Mouse (Mus musculus): ENCODE results near the gene Dusp12.
A peak's percentile ranks its signal among the peaks of the same experiment; 100 is the strongest.

The Dusp12 gene

DNA sequence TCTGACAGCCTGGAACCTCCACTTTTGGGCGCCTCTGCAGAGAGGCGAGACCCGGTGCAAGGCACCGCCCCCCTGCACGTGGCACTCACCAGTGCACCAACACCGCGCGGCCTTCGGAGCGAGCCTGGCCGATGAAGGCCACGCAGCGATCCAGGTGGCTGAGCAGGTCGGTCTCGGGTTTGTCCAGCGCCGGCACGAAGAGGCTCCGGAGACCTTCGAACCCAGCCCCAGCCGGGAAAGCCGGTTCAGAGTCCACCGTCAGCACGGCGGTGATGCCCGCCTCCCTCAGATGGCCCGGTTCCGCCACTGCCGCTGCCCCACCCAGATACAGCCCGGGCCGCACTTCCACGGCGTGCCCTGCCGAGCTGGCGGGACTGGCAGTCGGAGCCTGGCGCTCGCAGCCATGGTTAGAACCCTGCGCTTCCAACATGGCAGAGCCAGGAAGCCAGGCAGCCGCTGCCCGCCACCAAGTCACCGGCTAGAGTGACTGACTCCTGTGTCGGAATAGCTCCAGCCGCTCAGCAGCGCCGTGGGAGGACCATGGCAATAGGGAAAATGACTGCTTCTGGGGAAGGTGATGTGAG, at the start of gene Dusp12, which contains the start of gene Gm26620:
Gene Dusp12, minus strand, starts transcription at position 563 of the 584 bp plus-strand sequence.
Gene Gm26620, plus strand, starts transcription at position 88 of the 584 bp plus-strand sequence.
- peak; percentile 64 to 73 for DNase-seq

DNA sequence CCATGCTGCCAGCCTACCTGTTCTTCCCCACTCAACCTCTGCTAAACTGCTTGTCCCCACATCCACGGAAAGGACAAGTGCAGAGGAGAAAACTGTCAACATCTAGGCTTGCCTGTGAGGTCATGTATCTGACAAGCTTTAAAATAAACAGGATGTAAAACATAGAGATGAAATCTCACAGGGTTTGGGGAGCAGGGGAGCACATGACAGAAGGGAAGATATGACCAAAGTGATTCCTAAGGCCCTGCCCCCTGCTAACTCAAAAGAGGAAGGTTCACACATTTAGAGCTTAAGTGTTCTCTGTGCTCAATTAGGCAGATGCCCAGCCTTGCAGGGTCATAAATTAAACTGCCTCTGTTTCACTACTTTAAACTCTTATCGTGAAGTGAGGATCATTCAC, 49.0 kb upstream of the Dusp12 start:
- no peak for DNase-seq

DNA sequence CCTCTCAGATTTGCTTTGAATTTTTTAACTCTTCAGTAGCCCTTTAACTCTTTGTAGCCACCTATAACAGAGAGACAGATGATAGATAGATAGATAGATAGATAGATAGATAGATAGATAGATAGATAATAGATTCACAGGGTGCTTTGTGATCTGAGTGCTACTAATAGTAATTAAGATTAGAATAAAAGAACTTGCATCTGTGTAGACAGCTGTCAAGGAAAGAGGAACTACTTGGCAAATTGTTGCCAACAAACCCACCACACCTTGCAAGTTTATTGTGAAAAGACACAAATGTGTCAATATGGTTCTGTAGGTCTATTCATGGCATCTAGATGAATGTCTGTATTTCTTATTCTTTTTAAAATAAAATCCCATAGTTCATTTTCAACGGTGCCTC, 48.6 kb upstream of the Dusp12 start:
- DNase-seq, result no peak

DNA sequence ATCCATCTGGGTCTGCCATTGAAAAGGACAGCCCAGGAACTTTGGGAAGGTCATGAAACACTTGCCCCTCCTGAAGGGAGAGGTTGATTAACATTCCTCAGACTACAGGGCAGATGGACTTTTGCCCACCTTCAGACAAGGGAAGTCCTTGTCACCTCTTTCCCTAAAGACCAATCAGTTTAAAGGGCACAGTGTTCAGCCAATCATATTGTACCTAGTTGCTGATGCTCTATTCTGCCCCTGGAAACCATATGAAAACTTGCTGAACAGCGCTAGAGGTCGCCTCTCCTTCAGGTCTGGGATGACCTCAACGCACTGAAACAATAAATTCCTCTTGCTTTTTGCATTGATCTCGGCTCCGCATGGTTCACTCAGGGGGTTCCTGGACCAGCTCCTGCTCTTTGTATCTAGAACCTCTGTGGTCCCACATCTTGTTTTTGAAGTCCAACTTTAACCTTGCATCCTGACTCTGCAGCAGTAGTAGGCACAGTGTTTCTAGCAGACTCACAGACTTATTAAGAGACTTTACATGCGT, 48.1 kb upstream of the Dusp12 start:
- DNase-seq, result no peak

DNA sequence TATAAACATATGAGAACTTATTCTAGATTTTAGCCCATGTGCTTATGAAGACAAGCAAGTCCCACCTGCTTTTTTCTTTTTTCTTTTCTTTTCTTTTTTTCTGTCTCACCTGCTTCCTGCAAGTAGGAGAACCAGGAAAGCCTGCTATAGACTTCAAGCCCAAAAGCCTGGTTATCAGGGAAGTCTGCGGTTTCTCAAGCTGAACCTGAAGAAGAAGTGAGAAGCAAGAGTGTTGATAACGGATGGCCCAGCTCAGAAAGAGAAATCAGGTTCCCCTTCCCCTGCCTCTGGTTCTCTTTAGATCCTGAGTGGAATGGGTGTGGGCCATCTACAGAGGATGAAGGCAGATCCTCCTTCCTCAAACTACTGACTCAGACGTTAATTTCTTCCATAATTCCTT, 46.7 kb upstream of the Dusp12 start:
- DNase-seq, result no peak

DNA sequence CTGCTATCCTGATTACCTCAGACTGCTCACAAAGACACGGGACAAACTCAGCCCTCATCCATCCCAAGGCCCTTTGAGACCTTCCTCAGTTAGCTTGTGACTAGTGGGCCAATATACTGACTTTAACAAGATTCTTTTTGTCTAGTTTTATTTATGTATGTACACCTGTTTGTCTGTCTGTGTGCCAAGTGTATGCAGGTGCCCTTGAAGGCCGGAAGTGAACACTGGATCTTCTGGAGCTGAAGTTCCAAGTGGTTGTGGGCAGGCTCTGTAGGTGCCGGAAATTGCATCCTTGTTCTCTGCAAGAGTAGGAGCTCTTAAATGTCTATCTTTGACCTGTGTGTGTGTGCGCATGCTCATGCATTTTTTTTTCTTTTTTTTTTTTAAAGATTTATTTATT, 43.9 kb upstream of the Dusp12 start:
- no peak for DNase-seq

DNA sequence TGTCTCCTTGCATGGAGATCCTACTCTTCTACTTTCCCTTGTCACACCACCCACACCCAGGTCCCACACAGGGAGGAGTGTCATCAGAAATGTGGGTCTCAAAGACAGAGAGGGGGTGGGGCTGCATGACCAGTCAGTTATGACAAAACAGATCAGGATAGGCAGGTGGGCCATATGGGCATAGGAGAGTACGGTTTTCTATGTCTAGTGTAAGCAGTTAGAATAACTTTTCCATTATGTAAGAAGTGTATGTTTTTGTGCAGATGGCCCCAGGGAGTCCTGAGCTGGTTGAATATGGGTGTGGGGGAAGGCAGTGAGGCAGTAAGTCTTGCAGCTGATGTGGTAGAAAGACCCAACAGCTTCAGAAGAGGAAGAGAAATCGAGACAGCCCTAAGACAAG, 43.1 kb upstream of the Dusp12 start:
- DNase-seq, result peak; percentile 58 to 67

DNA sequence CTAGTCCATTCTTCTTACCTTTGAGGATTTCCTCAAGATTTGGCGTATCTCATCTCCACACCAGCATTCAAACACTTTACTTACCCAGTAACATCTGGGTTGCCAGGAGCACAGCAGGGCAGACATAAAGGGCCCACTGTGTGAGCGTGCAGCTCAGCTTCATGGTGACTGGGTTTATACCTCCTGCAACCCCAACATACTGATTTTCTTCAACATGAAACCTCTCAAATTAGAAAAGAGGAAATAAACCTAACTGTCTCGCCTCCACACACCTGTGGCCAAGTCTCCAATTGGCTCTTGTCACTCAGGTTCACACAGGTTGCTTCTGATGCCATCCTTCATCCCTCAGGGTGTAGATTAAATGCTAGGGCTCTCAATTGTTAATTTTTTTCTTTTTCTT, 42.0 kb upstream of the Dusp12 start, which contains the start of gene Fcrla:
Gene Fcrla, minus strand, starts transcription at position 206 of the 400 bp plus-strand sequence.
- peak in 1 of 2 experiments; percentile 34 for DNase-seq

DNA sequence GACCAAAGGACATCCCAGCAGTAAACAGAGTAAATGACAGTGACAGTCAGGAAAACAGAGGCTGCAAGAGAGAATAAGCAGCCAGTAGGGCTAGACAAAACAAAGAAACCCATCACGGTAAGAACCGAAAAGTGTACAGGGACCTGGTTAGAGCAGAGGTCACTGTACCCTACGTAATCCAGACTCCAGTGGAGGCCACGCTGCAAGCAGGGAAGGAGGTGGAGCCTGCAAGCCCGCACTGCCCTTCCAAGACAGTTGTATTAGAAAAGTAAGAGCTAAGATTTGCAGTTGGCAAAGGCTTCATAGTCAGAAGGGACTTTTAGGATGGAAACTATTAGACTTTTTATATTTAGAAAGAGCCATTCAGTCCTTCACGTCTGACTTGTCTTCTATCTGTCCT, 41.6 kb upstream of the Dusp12 start:
- no peak for DNase-seq

DNA sequence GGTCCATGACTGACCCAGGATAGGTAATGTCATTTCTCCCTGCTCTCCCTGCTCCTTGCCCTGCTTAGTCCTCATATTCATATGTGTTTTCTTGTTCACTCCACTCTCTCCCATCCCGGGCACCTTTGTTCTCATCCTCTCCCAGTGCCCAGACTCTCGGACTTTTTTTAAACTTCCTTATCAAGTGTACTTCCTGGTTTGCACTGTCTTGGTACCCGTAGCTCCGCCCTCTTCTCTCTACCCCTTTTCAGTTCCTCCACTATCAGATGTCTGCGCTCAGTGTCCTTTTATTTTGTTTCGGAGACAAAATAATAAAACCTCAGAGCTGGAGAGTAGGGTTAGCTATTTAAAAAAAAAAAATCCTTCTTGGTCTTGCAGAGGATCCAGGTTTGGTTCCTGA, 39.1 kb upstream of the Dusp12 start:
- DNase-seq, result peak; percentile 36 to 54

DNA sequence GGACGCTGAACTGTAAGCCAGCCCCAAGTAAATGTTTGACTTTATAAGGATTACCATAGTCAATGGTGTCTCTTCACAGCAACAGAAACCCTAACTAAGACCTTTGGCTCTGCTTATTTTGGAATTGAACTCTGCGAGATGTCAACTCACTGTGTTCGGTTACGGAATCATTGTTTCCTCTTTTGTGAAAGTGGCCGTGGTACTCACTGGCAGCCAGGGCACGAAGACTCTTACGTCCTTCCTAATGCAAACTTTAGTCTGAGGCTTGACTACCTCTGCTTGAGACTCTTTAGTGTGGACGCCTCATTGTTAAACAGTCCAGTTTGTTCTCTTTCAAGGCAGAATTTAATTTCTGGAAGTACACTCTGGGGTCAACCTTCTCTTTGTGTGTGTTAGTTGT, 34.0 kb upstream of the Dusp12 start:
- DNase-seq, result no peak

DNA sequence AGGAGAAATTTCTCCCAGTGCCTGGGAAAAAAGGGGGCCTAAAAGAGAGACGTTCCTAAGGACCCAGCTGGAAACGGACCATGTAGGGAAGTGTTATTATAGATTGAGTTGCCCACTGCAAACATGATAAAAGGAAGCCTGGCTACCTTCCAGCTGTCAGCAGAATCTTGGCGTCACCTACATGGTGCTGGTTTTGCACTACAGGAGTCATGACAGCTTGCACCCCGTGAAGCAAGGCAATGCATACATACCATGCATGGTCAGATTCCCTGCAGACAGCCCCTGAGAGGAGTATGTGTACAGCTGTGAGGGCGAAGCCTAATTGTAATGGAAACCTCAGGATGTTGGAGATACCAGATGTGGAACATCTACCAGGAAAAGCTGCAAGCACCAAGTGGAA, 30.3 kb upstream of the Dusp12 start:
- DNase-seq, result no peak

DNA sequence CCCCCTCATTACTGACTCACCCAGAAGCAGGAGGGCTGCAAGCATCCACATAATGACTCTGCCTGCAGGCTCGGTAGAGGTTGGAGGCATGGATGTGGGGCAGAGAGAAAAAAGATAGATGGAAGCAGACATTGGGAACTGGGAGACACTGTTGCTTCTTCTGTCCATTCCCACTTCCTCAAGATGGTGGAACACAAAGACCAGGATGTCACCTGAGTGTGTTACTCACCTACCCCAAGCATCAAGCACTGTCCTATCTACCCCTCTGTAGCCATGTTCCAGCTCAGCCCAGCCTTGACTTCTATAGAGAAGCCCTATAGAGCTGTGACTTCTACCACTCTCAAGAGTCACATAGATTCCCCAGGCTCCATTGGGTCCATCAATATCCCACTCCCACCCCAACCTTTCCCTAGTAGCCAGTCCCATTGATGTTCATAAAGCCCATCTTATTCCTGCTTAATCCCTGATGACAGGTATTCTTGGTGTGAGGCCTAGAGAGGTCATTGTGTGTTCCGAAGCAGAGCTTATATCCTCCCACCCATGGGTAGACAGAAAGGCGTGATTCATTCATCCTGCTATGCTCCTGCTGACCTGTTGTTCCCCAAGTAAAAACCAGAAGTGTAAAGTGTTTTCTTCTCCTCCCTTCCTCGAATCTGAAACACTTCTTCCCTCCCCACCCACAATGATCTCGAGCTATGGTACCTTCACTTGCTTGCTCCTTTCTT, 27.7 kb upstream of the Dusp12 start, which contains the start of gene Fcrlb:
Gene Fcrlb, minus strand, starts transcription at position 51 of the 725 bp plus-strand sequence.
- no peak for DNase-seq

DNA sequence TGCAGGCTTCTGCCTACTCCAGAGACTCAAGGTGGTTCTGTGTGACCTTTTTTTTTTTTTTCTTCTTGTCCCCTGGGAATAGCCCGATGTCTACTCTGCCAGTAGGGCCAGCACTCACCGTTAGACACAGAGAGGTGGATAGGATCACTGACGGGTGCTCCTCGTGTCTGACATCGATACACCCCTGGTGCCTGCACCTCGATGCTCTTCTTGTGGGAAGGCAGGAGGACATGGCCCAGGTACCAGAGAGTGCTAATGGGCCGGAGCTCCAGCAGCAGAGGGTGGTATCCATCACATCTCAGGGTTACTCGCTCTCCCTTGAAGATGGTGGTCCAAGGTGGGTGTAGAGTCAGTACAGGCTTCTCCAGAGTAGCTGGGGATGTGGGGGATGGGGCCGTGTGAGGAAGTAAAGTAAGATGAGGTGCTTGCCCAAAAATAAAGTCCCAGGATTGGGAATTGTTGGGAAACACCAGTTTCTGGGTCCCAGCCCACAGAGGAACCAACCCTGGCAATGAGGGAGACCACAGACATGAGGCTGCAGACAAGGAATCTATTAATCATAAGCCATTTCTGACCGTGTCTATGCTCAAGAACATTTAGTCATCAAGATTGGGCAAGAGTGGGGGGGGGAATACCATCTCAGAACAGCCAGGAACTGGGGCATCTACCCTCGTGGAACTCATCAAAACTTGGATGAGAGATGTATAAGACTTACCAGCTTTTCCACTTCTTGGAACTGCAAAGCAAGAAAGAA, 26.7 kb upstream of the Dusp12 start:
- no peak for DNase-seq

DNA sequence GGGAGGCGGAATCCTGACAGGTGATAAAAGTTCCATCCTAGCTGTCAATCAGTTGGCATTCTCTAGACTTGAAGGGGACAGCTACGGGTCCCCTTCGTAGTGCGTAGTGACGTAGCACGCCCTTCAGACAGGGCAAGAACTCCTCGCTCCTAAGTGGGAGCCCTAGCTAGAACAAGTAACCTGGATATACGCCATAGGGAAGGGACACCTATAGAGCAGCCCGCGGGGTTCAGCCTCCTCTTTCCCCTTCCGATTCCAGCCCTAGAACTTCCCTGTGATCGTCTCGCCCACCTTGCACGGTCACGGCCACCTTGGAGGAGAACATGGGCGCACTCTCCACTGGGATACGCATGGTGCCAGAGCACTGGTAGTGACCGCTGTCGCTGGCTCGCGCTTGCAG, 23.0 kb upstream of the Dusp12 start:
- no peak for DNase-seq

DNA sequence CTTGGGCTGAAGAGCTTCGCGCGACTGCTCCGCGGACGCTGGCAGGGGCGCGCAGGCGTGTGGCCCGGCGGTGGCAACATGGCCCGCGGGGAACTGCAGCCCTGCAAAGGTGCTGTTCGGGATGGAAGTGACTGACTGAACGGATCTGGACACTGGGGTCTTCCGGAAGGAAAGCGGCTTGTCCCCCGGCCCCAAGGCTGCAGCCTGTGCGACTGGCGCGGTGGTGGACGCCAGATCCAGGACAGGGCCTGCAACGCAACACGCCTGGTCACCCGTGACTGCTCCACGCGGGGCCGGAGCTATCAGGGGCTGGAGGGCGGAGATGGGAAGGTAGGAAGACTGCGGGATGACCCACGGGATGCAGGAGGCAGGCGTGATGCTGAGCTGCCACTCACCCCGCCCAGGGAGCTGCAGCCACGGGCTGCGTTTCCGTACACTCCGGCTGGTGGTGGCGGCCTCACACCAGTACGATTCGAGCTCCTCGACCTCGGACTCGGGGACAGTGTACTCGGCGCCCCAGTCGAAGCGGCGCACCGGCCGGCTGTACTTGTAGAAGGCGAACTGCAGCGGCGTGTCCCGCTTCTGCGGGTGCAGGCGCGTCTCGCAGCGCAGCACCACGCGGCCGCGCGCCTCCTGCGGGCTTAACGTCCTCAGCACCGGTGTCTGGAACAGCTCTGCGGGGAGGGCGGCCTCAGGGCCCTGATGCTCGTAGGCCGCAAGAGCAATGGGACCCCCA, 22.3 kb upstream of the Dusp12 start:
- peak; percentile 27 to 50 for DNase-seq

DNA sequence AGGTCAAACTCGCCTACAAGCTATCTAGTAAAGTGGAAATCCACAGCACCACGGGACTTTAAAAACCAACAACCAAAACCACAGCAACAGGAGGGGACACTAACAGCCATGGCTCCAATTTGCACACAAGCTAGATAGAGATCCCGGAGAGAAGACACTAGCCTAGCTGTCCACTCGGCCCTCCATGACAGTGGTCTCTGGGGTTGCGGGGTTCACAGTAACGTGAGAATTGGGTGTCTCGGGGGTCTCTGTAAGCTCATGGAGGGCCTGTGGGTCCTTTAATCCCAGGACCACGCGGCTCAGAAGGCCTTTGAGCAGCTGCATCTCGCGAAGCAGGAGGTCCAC, 21.7 kb upstream of the Dusp12 start:
- no peak for DNase-seq

DNA sequence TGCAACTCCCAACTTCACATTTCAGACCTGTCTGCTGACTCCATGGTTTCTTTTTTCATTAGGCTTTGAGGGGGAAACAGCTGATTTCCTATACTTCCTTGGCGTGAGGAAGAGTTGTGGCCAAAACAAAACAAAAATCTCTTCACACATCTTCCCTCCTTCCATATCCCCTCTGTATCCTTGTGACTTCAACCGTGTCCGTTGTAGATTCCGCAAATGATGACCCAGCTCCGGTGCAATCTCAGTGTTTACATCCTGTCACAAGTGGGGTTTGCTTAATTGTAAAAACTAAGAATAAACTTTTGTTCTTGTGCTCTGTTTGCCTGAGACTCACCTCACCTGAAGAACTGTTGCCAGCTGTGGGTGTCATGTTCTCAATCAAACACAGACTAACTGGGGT, 18.1 kb upstream of the Dusp12 start:
- no peak for DNase-seq

DNA sequence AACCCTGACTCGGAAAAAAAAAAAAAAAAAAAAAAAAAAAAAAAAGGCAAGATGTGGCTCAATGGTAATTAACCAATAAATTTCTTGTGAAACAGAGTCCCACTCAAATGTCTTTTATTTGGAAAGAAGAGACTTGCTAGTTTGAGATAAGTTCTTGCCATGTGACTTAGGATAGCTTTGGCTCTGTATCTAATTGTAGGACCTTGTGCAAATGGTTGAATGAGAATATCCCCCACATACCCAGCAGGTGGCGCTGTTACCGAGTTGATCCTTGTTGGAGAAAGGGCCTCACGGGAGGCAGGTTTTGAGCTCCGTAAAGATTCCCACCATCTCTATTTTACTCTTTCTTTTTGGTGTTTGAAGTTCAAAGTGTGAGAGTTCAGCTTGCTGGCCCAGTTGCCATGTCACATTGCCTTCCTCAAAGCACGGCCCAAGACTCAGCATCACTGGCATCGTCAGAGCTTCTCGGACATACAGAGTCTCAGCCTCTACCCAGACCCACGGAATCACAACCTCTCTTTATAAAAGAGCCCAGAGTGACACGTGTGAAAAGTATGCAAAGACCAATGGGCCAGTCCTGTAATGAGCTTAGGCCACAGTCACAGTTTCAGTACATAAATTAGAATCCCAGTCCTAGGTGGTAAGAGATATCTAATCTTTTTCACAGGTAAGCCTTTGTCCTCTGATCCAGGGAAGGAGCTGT, 16.3 kb upstream of the Dusp12 start:
- peak; percentile 75 to 92 for DNase-seq

DNA sequence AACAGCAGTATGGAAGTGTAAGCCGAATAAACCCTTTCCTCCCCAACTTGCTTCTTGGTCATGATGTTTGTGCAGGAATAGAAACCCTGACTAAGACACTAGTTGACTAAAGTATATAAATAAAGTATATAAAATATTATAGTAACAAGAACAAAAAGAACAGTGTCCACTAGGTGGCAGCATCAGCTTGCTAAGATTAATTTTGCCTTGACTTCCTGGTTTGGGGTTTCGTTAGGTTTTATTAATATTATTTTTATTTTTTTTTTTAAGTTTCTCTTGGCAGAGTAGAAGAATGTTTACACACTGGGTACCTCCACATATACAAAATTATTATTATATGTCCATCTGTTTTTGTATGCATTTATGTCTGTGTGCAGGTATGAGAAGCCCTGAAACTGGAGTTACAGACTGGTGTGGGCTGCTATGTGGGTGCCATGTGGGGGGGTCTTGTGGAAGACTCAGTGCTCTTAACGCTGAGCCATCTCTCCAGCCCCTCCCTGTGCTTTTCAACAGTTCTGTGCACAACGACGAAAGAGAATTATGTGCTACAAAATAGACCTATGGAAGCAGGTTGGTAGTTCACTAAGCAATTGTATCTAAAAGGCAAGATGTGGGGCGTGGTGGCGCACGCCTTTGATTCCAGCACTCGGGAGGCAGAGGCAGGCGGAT, 15.6 kb upstream of the Dusp12 start:
- peak in 1 of 2 experiments; percentile 65 for DNase-seq

DNA sequence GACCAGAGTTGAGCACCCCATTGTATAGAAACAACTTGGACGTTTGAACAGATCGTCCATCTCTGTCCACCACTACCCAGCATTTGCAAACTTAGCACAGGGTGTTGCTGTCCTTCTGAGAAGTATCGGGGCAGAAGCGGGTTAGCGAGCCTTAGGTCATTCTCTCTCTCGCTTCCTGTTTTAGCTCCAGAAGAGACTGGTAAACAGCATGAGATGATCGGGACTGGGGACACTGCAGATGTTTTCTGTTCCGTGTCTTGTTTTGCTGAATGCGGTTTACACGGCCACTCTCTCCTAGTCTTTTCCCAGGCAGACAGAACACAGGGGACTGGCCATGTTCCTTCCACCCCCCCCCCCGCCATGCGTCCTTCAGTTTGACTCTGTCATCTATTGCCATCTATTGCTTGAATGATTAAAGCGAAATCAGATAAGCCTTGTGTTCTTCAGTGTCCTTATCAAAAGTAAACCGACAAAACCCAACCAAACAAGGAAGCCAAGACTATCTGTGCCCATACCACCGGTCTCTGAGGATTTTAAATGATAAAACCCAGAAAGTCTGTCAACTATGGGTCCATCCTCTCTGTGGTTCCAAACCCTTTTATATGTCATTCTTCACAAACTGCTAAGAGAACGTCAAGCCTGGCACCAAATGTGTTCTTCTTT, 13.2 kb upstream of the Dusp12 start:
- DNase-seq, result no peak

Data from spleen, adult 18-20 months (tissue).